Mouse (Mus musculus): ENCODE results near the gene AC153137.1. TPM values are rescaled to one million over a fixed set of nuclear protein-coding genes. Genes with fewer than 3 reads are reported as not detected.

Gene AC153137.1
- polyA plus RNA-seq, 1 experiment from 2014 or later, result not detected

DNA sequence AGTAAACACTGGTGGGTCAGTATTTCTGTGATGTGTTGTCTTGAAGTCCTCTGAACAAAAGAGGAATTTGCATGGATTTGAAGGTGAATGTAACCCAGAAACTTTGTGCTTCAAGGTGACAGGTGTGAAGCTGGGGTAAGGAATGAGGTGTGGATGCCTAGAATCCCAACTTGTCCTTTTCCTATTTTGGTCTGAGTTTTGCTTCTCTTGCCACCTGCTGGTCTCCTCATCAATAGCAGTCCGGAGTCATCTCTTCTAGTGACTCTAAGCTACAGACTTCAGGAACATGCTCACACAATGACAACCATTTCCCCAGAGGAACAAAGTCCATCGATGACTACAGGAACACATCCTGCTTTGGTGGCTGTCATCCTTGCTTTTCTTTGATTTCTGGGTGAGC is 46.9 kb downstream of the AC153137.1 start:
- DNase-seq (ENCODE audit: low spot score), result no peak

DNA sequence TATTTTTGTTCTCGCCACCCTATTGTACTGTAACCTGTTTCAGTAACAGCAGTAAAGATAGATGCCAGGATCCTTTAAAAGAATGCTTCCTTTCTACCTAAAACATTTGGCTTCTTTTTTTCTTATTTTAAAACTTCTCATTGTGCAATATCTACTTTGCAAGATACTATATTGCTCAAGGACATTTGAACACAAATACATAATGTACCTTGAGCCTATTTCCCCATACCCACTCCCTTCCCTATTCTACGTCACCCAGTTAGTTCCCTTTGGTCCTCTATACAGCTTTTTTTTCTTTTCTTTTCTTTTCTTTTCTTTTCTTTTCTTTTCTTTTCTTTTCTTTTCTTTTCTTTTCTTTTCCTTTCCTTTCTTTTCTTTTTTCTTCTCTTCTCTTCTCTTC is 47.6 kb downstream of the AC153137.1 start:
- ATAC-seq, result no peak
- Histone ChIP-seq H3K4me1 (ENCODE audit: control insufficient read depth, insufficient read depth, low read length) (no peaks in the 10 kb centered on the region), H3K27me3 (replicated peaks; ENCODE audit: control insufficient read depth, insufficient read depth, low read length) (no peaks in the 10 kb centered on the region), H3K27ac (ENCODE audit: low read depth, low read length) (no peak overlapping the region), H3K9me3 (replicated peaks; ENCODE audit: control insufficient read depth, low read length) (no peaks in the 10 kb centered on the region), H3K9ac (ENCODE audit: low read length) (no peak overlapping the region), H3K36me3 (ENCODE audit: control insufficient read depth, insufficient read depth, low read length) (no peaks in the 10 kb centered on the region), H3K4me2 (ENCODE audit: low read length) (no peak overlapping the region), H3K4me3 (ENCODE audit: low read depth, low read length) (no peak overlapping the region)
- no peak for DNase-seq (ENCODE audit: low spot score)
- WGBS, result 86% methylated on average over 2 of the region's 2 CpGs

More for the DNA sequence above, 46.9 kb downstream of the AC153137.1 start:
- Histone ChIP-seq H3K4me3 (ENCODE audit: low read depth, low read length) (no peak overlapping the region), H3K4me2 (ENCODE audit: low read length) (no peak overlapping the region), H3K9me3 (replicated peaks; ENCODE audit: control insufficient read depth, low read length) (no peaks in the 10 kb centered on the region), H3K4me1 (ENCODE audit: control insufficient read depth, insufficient read depth, low read length) (no peaks in the 10 kb centered on the region), H3K36me3 (ENCODE audit: control insufficient read depth, insufficient read depth, low read length) (no peaks in the 10 kb centered on the region), H3K9ac (ENCODE audit: low read length) (no peak overlapping the region), H3K27ac (ENCODE audit: low read depth, low read length) (no peak overlapping the region), H3K27me3 (replicated peaks; ENCODE audit: control insufficient read depth, insufficient read depth, low read length) (no peaks in the 10 kb centered on the region)
- no peak for ATAC-seq
- 63% methylated on average over 2 of the region's 2 CpGs for WGBS

Other genes starting within 250 kb of the AC153137.1 start
- gene Phf3, start 104.0 kb downstream of the AC153137.1 start, polyA plus RNA-seq (2014; fragmentation: Nextera tagmentation; extraction: Ambion mirVana), result 48.6 and 62.4 TPM in 2 replicates
- not detected in 2 replicates for gene Lgsn, start 198.4 kb upstream of the AC153137.1 start, polyA plus RNA-seq (2014; fragmentation: Nextera tagmentation; extraction: Ambion mirVana)
- gene 4931428L18Rik, start 244.7 kb upstream of the AC153137.1 start, polyA plus RNA-seq (2014; fragmentation: Nextera tagmentation; extraction: Ambion mirVana), result not detected in 2 replicates
- not detected in 2 replicates for gene Pih1d3, start 244.9 kb upstream of the AC153137.1 start, polyA plus RNA-seq (2014; fragmentation: Nextera tagmentation; extraction: Ambion mirVana)

Measured in forebrain, embryonic 14.5 days (tissue).